Mouse (Mus musculus) intestine, embryonic 15.5 days (tissue): ENCODE data around the gene Kbtbd3. TPM values are rescaled to one million over a fixed set of nuclear protein-coding genes. Genes with fewer than 3 reads are reported as not detected.
A peak's percentile ranks its signal among the peaks of the same experiment; 100 is the strongest.

Experiments
- ATAC-seq: fragments of 200-750 bp; cut with Nextera tagmentation; 2 replicates; pipeline ENCODE4 v1.8.0; 2017; ENCODE audit warnings: moderate TSS enrichment, moderate library complexity
- H3K27ac ChIP-seq: fragments of 300-500 bp; sonication (generic); 2 replicates; pipeline ENCODE4 v1.5.1; 2015; ENCODE audit warnings: mild to moderate bottlenecking, inconsistent platforms
- H3K27me3 ChIP-seq: fragments of 300-500 bp; sonication (generic); replicated peaks from 2 replicates; pipeline ENCODE4 v1.6.1; 2015; ENCODE audit warnings: inconsistent platforms
- H3K36me3 ChIP-seq: fragments of 300-500 bp; sonication (generic); 2 replicates; pipeline ENCODE4 v1.6.1; 2015; ENCODE audit warnings: inconsistent platforms
- H3K4me1 ChIP-seq: fragments of 300-500 bp; sonication (generic); replicated peaks from 2 replicates; pipeline ENCODE4 v1.6.1; 2015; ENCODE audit warnings: inconsistent platforms
- H3K4me2 ChIP-seq: fragments of 300-500 bp; sonication (generic); replicated peaks from 2 replicates; pipeline ENCODE4 v1.6.1; 2015; ENCODE audit warnings: mild to moderate bottlenecking, inconsistent platforms
- H3K4me3 ChIP-seq: fragments of 300-500 bp; sonication (generic); replicated peaks from 2 replicates; pipeline ENCODE4 v1.5.1; 2015; ENCODE audit warnings: inconsistent platforms
- H3K9ac ChIP-seq: fragments of 300-500 bp; sonication (generic); 2 replicates; pipeline ENCODE4 v1.6.1; 2015; ENCODE audit warnings: inconsistent platforms
- H3K9me3 ChIP-seq: fragments of 300-500 bp; sonication (generic); 2 replicates; pipeline ENCODE4 v1.6.1; 2016; ENCODE audit warnings: inconsistent platforms
- WGBS: fragments of 180-500 bp; shearing (Covaris S2); methylation state at CpG from one replicate; pipeline ENCODE4 v1.1.7; 2015; 5-methylcytosine and 5-hydroxymethylcytosine counted together
- polyA plus RNA-seq: library from polyadenylated mRNA; unstranded; fragments of >200 nt; fragmentation: Nextera tagmentation; extraction: Ambion mirVana; gene quantifications from 2 replicates; pipeline ENCODE4 v1.2.1, GENCODE M21; 2015

Kbtbd3 gene
- polyA plus RNA-seq, 1 experiment from 2014 or later, result 5.9 TPM

DNA sequence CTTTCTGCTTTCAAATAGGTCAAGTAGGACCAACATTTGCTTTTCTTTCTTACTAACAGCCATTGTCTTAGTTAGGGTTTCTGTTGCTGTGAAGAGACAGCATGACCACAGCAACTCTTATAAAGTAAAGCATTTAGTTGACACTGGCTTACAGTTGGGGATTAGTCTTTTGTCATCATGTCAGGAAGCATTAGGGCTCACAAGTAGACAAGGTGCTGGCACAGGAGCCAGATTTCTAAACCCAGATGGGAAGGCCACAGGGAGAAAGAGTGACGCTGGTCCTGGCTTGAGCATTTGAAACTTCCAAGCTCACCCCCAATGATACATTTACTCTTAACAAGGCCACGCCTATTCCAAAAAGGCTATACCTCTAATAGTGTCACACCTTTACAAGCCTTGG, 6.1 kb downstream of the Kbtbd3 start:
- WGBS, result 88% methylated on average over 2 of the region's 2 CpGs
- no peaks in the 10 kb centered on the region for H3K4me1 ChIP-seq
- H3K27me3 ChIP-seq, result no peaks in the 10 kb centered on the region
- ATAC-seq, result no peak
- H3K27ac ChIP-seq, result no peak overlapping the region
- no peak overlapping the region for H3K4me3 ChIP-seq
- H3K4me2 ChIP-seq, result no peak overlapping the region
- H3K9ac ChIP-seq, result no peak overlapping the region
- H3K36me3 ChIP-seq, result no peaks in the 10 kb centered on the region
- H3K9me3 ChIP-seq, result no peaks in the 10 kb centered on the region

DNA sequence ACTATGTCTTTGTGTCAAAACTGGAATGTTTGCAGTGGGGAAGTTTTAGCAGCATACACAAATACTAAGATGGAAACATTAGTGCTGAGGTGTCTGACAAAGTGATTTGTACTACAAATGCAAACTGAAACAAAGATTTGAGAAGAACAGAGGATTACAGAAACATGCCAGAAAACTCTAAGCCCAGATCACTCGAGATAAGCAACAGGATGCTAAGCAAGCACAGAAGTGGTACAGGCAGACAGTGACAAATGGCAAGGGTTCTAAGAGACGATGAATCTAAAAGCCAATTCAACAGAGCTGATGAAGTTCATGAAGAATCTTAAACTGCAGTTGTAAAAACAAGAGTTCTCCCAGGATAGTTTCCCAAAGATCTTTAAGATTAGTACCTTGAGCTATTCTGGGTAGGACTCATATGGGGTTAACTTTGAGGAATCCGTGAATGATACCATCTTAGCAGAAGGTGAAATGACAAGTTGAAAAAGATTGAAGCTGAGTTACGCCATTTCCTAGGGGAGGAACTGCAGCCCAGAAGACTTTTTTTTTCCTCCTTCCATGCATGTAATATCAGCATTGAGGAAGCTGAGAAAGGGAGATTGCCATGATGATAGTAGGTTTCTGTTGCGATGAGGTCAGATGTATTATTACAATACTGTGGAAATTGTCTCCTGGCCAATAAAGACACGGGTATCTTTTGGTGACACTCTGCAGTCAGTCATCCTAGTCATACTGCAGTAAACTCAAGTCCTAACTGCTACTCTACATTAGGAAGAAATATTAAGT, 9.5 kb downstream of the Kbtbd3 start:
- Histone ChIP-seq H3K4me2 (no peak overlapping the region), H3K9ac (no peak overlapping the region), H3K4me3 (no peak overlapping the region), H3K27me3 (no peaks in the 10 kb centered on the region), H3K9me3 (no peaks in the 10 kb centered on the region), H3K27ac (no peak overlapping the region), H3K36me3 (no peaks in the 10 kb centered on the region), H3K4me1 (no peaks in the 10 kb centered on the region)
- no peak for ATAC-seq
- WGBS, result 79% methylated on average over 6 of the region's 6 CpGs

DNA sequence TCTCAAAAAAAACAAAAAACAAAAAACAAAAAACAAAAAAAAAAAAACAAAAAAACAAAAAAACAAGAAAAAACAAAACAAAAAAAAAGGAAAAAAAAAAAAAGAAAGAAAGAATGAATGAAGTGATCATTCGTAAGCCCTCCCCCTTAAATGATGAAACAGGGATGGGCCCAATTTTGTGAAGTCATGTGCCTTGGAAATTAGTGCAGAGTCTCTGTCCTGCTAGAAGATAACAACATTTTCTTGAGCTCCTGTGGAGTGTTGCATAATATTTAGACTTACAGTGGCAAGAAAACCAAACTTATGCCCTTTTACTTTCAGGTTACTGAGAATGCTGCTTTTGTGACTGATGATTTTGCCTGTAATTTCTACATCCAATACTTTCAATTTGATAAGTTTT, 43.5 kb downstream of the Kbtbd3 start:
- Histone ChIP-seq H3K27ac (no peak overlapping the region), H3K36me3 (no peaks in the 10 kb centered on the region), H3K9me3 (no peaks in the 10 kb centered on the region), H3K27me3 (no peaks in the 10 kb centered on the region), H3K9ac (no peak overlapping the region), H3K4me2 (no peak overlapping the region), H3K4me1 (no peaks in the 10 kb centered on the region), H3K4me3 (no peak overlapping the region)
- no peak for ATAC-seq
- WGBS, result 80% methylated on average over 1 of the region's 1 CpGs

GRCm38 (mm10) chr9:4375828-4376639, 66.4 kb downstream of the Kbtbd3 start, which contains the start of gene Msantd4:
Gene Msantd4, plus strand, starts transcription at chr9:4376562.
- 3% methylated on average over 31 of the region's 31 CpGs for WGBS
- Histone ChIP-seq H3K9ac (peak within 1 kb of the TSS; percentile 54), H3K9me3 (no peaks in the 10 kb centered on the region), H3K36me3 (no peaks in the 10 kb centered on the region), H3K4me1 (no peaks in the 10 kb centered on the region), H3K27me3 (no peaks in the 10 kb centered on the region), H3K4me3 (peak within 1 kb of the TSS; percentile 66), H3K4me2 (peak within 1 kb of the TSS; percentile 59), H3K27ac (peak within 1 kb of the TSS; percentile 61)
- ATAC-seq, result peak; percentile 100

DNA sequence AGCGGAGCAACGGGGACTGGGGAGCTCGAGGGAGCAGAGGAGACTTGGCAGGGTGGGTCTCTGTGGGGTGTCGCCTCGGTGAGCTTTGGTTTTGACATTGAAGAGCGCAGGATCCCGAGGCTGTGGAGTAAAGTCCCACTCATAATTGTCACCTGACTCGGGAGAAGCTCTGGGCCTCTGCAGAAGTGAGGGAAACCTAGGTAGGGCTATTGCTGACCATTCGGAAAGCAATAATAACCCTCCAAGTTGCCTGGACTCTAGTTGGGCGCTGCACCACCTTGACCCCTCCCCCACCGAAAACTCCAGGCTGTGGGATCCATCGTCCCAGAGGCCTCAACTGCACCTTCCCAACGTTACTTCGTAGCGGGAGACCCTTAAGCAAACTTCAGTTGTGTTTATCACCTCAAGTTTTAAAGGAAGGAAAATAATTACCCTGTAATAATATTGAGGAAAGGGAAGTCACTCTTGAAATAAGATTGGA, 67.0 kb downstream of the Kbtbd3 start:
- Histone ChIP-seq H3K9me3 (no peaks in the 10 kb centered on the region), H3K36me3 (no peaks in the 10 kb centered on the region), H3K4me3 (peak overlapping the region; percentile 66), H3K27ac (peak overlapping the region; percentile 61), H3K4me2 (peak overlapping the region; percentile 59), H3K27me3 (no peaks in the 10 kb centered on the region), H3K4me1 (no peaks in the 10 kb centered on the region), H3K9ac (peak overlapping the region; percentile 54)
- ATAC-seq, result peak; percentile 85
- WGBS, result 0% methylated on average over 15 of the region's 15 CpGs

Other genes starting within 250 kb of the Kbtbd3 start
- gene Aasdhppt, start 362 bp upstream of the Kbtbd3 start, polyA plus RNA-seq, result 27.9 and 34.1 TPM in 2 replicates
- 36.3 and 39.1 TPM in 2 replicates for gene Msantd4, start 66.7 kb downstream of the Kbtbd3 start, polyA plus RNA-seq